Mouse (Mus musculus) heart, postnatal 4 days (tissue): Measurements from ENCODE around the gene Relch. TPM values are rescaled to one million over a fixed set of nuclear protein-coding genes. Genes with fewer than 3 reads are reported as not detected.
"Not testable (repeated sequence)": the region's sequence is repeated elsewhere in the genome, so short reads cannot be mapped to it uniquely, and the experiment has no call there.

Experiments used
- DNase-seq: peaks from one replicate; pipeline ENCODE4 v3.0.0; 2021
- total RNA-seq, 2 experiments: library from RNA; stranded (reverse); gene quantifications; 2 replicates each; pipeline ENCODE4 v1.2.3; 2021

The Relch gene
- total RNA-seq, 2 experiments from 2014 or later = 28.4 to 35.7 TPM

- no peak for DNase-seq
Measured at GRCm38 (mm10) chr1:105746444-105746843, 82.8 kb downstream of the Relch start.

- no peak for DNase-seq
Measured at GRCm38 (mm10) chr1:105746858-105747596, 83.4 kb downstream of the Relch start.

DNA sequence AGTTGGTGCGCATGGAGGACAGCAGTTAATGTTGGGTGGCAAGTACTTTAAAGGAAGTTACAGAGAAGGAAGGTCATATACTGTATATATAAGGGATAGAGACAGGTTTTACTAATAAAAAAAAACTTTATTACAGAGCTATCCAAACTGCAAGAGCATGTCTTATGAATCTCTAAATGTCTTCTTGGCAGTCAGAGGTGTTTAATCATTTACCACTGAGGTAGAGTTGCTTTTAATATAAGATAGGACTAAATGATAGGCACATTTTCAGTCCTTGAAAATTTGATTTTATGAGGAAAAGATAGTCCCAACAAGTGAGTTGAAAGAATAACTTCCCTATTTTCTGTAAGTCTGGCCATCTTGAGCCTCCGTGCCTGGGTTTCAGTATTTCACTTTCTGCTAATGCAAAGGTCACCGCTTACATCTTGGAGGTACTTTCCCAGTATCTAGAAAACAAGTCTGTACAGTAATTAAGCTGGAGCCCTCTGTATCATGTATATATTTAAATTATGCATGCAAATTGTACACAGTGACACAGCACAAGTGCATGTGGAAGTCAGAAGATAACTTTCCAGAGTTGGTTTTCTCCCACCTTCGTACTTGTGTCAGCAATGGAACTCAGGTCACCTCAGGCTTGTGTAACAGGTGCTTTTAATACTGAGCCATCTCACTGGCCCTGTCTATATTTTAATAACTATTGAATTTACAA, 84.6 kb downstream of the Relch start:
- no peak for DNase-seq

GRCm38 (mm10) chr1:105752196-105752595, 88.5 kb downstream of the Relch start:
- no peak for DNase-seq

- DNase-seq = no peak
Measured at GRCm38 (mm10) chr1:105752944-105753343, 89.3 kb downstream of the Relch start.

GRCm38 (mm10) chr1:105758798-105759197, 95.1 kb downstream of the Relch start:
- DNase-seq = no peak

DNA sequence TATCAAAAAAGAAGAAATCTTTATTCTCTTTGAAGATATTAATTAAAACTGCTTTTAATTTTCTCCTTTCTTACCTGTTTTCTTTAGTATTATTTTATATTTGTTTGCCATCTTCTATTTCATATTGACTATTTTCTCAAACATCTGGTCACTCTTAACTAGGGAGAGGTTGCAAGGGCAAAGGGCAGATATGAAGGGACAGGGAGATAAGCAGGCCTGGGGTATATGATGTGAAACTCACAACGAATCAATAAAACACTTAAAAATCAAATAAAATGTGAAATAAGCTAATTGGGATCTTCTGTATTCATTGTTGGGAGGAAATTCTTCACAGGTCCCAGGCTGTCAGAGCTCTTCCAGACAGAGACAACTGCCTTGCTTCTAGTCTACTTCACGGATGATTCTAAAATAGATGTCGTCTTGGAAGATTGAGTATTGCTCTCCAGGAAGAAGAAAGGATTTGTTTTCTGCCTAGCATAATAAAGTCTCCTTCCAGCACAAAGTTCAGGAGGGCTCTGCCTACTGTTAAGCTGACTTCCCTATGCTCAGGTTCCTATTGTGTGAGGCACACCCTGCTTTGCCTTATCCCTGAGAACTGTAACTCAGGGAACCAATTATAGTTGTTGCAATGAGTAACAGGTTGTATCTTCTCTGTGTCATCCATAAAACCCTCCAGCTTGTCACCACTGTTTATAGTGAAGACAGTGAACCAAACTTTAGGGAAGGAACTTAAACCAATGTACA, 95.9 kb downstream of the Relch start:
- DNase-seq = no peak

DNA sequence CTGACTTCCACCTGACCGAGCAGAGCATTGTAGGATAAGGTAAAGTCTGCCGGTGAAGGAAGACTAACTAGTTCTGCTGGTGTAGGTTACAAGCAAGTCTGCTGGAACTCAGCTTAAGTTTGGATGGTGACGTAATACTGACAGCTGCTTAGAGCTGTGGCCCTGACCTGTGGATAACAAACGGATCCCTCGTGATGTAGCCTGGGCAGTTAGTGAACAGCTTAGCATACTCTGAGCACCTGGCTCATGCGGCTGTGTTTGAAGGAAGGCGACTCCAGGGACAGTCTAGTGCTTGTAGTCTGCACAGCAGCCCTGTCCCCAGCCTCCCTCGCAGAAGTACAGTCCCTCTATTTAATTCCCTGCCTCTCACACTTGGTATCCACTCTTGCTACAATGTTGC, 101.9 kb downstream of the Relch start:
- no peak for DNase-seq

GRCm38 (mm10) chr1:105766099-105766498, 102.4 kb downstream of the Relch start:
- DNase-seq = not testable (repeated sequence)

- DNase-seq = no peak
Measured at GRCm38 (mm10) chr1:105768397-105768796, 104.7 kb downstream of the Relch start.

- DNase-seq = no peak
Measured at GRCm38 (mm10) chr1:105770685-105771084, 107.0 kb downstream of the Relch start.

DNA sequence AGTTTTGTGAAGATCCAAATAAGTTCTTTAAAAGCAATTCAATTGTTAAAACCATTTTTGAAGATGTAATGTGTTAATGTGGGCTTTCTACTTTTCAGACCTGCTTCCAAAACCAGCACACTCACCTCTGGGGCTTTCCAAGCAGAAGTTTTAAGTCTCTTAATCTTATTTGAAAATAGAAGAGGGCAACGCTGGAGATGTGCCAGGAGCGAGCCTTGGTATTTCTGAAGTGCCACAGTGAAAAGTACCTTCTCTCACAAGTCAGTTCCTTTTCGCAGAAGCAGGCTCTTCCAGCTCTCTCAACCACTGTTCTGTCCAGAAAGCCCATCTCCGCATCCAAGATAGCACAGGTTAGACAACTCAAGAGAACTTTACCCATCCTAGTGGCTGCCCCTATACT, 112.8 kb downstream of the Relch start:
- no peak for DNase-seq

DNA sequence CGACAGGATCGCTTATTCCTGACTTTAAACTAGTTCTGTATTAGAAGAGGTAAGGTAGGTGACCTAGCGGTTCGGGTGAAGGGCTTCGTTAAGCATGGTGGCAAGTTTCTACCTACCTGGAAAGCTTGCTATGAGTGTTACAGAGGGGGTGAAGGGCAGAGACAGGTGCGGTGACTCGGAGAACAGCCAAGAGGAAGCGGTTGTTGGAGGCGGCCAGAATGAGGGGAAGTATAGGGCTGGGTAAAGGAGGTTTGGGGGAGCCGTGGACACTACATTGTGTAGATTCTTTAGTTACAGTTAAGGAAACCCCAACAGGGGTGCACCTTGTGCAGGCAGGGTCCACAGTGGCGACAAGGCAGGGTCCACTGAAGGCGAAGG, 116.4 kb downstream of the Relch start:
- no peak for DNase-seq

DNA sequence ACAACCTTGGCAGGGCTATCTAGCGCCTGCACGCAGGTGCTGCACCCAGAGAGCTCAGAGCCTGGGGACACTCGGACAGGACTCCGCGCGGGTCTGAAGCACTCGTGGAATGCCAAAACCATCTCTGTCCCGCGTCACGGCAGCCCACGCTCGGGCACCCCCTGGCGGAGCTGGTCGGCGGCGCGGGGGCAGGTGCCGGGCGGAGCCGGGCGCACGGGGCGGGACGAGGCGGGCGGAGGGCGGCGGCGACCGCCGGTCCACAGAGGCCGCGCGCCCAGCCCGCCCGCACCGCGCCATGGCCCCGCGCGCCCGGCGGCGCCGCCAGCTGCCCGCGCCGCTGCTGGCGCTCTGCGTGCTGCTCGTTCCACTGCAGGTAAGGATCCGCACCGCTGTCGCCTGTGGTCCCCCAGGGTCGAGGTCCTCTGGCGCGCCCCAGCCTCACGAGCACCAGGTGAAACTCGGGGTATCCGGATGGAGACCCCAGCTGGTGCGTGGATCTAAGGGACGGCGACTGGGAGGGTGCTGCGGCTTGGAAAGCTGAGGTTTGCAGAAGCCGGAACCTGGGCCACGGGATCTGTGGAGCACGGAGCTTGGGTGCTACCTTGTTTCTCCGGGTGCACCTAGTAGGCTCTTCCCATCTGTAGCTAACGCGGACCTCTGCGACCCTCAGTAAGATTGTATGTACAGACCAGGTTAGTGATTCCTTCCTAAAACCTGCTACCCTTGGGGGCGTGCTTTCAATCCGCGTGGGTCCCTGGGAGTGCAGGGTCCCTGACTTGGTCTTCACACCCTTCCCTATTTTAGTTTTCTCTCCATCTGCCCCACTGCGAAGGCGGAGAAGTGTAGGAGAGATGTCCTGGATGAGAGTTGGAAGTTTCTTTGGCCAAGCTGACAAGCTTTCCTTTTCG, 117.0 kb downstream of the Relch start, which contains the start of gene Tnfrsf11a:
Tnfrsf11a (plus strand) TSS at position 262 of the 908 bp plus-strand sequence.
- DNase-seq = peak; percentile 73

DNA sequence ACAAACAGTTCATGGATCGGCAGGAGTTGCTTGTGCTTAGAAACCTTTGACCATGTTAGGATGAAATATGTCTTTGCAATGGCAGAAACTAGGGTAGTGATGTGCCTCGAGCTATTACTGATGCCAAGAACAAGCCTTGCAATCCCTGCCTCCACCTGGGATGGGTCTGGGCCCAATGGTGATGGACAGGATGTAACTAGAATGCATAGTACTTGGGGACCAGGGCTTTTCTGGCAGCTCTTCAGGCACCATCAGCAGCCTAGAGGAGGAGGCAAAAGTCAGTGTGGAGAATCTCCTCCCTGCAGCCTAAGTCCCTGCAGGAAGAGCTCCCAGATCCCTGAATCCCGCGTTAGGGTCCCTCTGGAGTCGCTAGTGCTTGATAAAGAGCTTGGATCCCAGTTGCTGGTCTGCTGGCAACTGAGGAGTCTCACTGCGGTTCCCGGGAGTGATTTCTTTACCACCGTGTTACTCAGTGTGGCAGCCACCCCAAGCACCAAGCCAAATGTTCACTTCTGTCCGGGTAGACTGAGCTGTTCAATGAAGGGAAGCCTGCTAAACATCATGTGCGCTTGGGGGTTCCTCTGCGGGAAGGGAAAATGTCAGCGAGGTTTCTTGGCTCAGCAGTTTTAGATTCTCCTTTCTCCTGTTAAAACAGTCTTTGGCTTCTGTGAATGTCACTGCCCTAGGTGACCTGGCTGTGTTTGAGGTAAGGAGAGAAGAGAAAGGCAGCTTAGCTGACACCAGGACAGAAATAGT, 117.9 kb downstream of the Relch start:
- DNase-seq = no peak

DNA sequence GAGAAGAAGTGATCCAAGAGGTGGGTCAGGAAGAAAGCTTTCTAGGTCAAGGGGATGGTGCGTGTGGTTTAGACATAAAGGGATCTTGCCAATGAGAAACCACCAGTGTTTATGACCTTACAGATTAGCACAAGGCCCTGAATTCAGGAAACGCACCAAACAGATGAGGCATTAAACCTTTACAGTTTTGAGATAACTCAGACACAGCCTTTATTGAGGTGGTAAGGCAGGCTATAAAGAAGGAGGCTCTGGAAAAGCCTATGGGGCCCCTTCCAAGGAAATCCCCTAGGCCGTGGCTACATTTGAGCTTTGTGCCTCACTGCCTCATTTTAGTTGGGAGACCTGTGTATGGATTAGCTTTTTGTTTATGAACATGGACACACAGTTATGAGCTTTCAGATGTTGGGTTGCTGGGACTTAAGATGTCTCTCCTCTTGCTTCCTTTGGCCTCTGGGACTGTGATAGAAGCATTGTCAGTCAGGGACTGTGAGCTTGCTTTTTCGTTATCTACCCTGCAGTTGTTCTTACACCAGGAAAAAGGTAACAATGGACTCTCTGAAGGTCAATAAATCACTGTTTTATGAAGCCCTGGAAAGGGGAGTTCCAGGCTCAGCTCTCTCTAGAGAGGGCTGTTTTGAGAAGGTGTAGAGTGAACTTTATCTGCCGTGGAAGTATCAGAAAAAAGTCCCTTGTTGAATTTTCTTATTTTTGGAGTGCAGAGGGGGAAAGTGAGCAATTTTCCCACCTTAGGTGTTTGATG, 120.8 kb downstream of the Relch start:
- DNase-seq = no peak

GRCm38 (mm10) chr1:105785146-105785545, 121.5 kb downstream of the Relch start:
- no peak for DNase-seq

DNA sequence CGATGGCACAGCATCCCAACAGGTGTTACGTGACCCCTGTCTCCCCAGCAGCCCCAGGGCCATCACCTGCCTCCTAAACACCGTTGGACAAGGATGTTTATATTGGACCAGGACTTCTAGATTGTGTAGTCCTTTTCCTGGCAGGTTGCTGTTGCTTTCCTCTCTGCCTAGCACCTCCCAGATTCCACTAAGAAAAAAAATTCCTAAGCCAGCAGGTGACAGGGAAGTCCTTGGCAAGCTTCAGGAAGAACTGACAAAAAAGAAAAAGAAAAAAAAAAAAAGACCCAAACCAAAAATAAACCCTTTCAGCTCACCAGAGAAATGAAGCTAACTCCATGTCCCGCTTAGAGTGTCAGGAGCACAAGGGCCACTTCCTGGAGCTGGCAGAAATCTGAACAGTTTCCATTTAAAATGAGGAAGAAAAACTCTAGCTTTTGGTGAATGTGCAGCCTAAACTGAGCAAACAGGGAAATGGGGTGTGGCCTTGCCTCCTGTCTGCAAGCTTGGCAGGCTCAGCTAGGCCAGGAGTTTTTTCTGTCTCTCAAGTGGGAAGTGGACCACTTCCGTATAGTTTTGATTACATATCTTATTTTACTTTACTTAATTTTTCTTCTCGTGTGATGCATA, 123.2 kb downstream of the Relch start:
- no peak for DNase-seq

DNA sequence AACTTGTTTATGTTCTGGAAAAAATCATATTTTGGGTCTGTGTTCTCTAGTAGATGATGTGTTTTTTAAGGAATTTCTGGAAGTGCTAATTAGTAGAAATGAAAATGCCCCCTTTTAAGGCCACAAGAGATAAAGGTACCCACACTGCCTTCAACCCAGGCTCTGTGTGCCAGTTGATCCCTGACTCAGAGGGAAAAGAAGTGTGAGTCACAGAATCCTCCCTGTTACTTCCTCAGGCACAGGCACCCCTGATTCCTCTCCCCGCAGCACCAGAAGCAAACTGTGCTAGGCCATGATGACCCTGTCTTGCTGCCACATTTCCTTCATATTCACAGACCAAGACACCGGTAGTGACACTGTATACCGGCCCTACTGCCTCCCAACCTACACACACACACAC, 126.4 kb downstream of the Relch start:
- no peak for DNase-seq

DNA sequence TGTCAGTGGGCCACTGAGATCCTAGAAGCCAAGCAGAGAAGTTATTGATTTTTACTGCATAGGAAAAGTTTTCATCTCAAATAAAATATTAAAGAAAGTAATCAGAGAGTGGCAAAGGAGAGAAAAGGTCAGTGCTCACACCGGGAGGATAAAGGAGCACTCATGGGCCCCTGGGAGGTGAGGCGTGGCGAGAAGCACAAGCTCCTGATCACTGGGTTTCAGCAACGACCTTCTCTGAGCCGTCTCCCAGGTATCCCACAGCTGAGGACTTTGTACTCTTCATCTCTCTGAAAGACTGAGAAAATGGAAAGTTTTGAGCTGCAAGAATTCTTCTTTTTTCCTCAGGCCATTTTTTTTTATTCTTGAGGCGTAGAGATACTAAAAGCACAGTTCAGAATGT, 131.0 kb downstream of the Relch start:
- no peak for DNase-seq
